Mouse (Mus musculus) limb, embryonic 15.5 days (tissue): ENCODE results near the gene Abat. TPM values are rescaled to one million over a fixed set of nuclear protein-coding genes. Genes with fewer than 3 reads are reported as not detected.
"Not testable (repeated sequence)": the region's sequence is repeated elsewhere in the genome, so short reads cannot be mapped to it uniquely, and the experiment has no call there.

ENCODE experiments used
- ATAC-seq: fragments of 200-750 bp; cut with Nextera tagmentation; 2 replicates; pipeline ENCODE4 v1.8.0; 2017; ENCODE audit warnings: low read depth, moderate TSS enrichment; ENCODE audit not compliant: insufficient number of reproducible peaks, low FRiP score, low TSS enrichment
- H3K27ac ChIP-seq: fragments of 300-500 bp; sonication (generic); 2 replicates; pipeline ENCODE4 v1.5.1; 2015; ENCODE audit warnings: moderate library complexity, mild to moderate bottlenecking, inconsistent platforms
- H3K27me3 ChIP-seq: fragments of 300-500 bp; sonication (generic); 2 replicates; pipeline ENCODE4 v1.6.1; 2015; ENCODE audit warnings: inconsistent platforms
- H3K36me3 ChIP-seq: fragments of 300-500 bp; sonication (generic); 2 replicates; pipeline ENCODE4 v1.6.1; 2015; ENCODE audit warnings: inconsistent platforms
- H3K4me1 ChIP-seq: fragments of 300-500 bp; sonication (generic); 2 replicates; pipeline ENCODE4 v1.6.1; 2015; ENCODE audit warnings: inconsistent platforms
- H3K4me2 ChIP-seq: fragments of 300-500 bp; sonication (generic); 2 replicates; pipeline ENCODE4 v1.6.1; 2015; ENCODE audit warnings: mild to moderate bottlenecking, inconsistent platforms
- H3K4me3 ChIP-seq: fragments of 300-500 bp; sonication (generic); 2 replicates; pipeline ENCODE4 v1.5.1; 2015; ENCODE audit warnings: mild to moderate bottlenecking, inconsistent platforms
- H3K9ac ChIP-seq: fragments of 300-500 bp; sonication (generic); 2 replicates; pipeline ENCODE4 v1.6.1; 2015; ENCODE audit warnings: inconsistent platforms
- H3K9me3 ChIP-seq: fragments of 300-500 bp; sonication (generic); 2 replicates; pipeline ENCODE4 v1.6.1; 2016; ENCODE audit warnings: inconsistent platforms
- WGBS: fragments of 180-500 bp; shearing (Covaris S2); methylation state at CpG from one replicate; pipeline ENCODE4 v1.1.7; 2015; 5-methylcytosine and 5-hydroxymethylcytosine counted together
- polyA plus RNA-seq: library from polyadenylated mRNA; unstranded; fragments of >200 nt; fragmentation: Nextera tagmentation; extraction: Ambion mirVana; gene quantifications from 2 replicates; pipeline ENCODE4 v1.2.1, GENCODE M21; 2015

The Abat gene
- polyA plus RNA-seq, 1 experiment from 2014 or later = 24.0 TPM

- peaks cover 11% of the 10 kb centered on the region for H3K4me1 ChIP-seq
- WGBS = 89% methylated on average over 11 of the region's 11 CpGs
- no peaks in the 10 kb centered on the region for H3K9me3 ChIP-seq
- H3K4me3 ChIP-seq = no peak overlapping the region
- no peaks in the 10 kb centered on the region for H3K36me3 ChIP-seq
- no peak overlapping the region for H3K9ac ChIP-seq
- no peak overlapping the region for H3K4me2 ChIP-seq
- H3K27me3 ChIP-seq = no peaks in the 10 kb centered on the region
- no peak for ATAC-seq
- no peak overlapping the region for H3K27ac ChIP-seq
Measured at GRCm38 (mm10) chr16:8534466-8535200, 21.4 kb downstream of the Abat start.

GRCm38 (mm10) chr16:8535411-8535810 lies 22.2 kb downstream of the Abat start:
- WGBS = 85% methylated on average over 6 of the region's 6 CpGs
- Histone ChIP-seq H3K4me3 (no peak overlapping the region), H3K4me1 (peaks cover 9% of the 10 kb centered on the region), H3K27ac (no peak overlapping the region), H3K9ac (no peak overlapping the region), H3K27me3 (no peaks in the 10 kb centered on the region), H3K36me3 (no peaks in the 10 kb centered on the region), H3K4me2 (no peak overlapping the region), H3K9me3 (no peaks in the 10 kb centered on the region)
- ATAC-seq = no peak

DNA sequence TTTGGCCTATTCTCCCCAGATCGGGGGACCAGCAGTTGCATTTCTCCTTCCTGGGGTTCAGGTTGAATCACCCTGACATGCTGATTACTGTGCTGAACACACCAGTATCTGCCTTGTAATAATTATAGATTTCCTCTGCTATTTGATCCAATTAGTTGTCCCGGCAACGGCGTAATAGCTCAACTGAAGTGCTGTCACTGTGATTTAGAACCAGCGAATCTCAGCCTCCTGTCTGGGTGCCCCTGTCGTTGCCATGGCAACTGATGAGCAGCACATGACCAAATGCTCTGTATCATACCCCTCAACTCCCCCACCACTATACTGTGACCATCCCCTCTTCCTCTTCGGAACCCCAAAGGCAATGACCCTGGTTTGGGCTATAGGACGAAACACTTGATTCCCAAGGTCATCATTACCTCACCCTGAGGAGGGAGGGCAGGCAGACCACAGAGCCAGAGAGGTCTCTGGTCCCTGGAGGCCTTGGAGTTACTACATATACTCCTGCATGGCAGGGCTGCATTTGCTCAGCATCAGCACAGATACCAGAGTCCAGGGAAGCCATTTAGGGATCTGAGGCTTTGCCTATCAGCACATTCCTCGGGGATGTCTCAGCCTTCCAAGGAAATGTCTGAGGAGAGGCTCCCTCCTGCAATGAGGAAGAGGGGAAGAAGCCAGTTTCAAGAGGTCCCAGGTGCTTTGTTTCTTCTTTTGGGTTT lies 26.1 kb downstream of the Abat start:
- H3K36me3 ChIP-seq = no peaks in the 10 kb centered on the region
- H3K27me3 ChIP-seq = no peaks in the 10 kb centered on the region
- ATAC-seq = no peak
- H3K4me1 ChIP-seq = peaks cover 18% of the 10 kb centered on the region
- H3K4me3 ChIP-seq = no peak overlapping the region
- H3K4me2 ChIP-seq = no peak overlapping the region
- WGBS = 31% methylated on average over 9 of the region's 9 CpGs
- no peak overlapping the region for H3K27ac ChIP-seq
- H3K9me3 ChIP-seq = no peaks in the 10 kb centered on the region
- H3K9ac ChIP-seq = no peak overlapping the region

DNA sequence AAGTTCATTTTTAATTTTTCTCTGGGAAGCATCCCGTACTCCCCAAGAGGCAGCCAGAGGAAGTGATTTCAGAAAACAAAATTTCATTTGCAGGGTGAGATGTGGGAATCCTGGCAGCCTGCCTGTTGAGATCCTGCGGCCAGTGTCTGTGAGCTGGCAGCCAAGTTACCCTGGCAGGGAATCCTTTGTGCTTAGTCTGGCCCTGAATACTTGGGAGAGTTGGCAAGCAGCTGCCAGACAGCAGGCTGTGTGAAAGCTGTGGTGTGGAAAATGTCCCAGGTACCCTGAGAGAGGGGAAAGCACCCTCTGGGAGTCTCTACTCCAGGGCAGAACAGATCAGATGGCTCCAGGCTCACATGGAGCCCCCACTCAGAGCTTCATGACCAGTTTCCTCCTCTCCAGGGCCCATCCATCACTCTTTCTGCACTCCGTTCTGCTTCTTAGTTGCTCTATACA lies 27.7 kb downstream of the Abat start:
- Histone ChIP-seq H3K27ac (peak overlapping the region; percentile 74; the same call in 1 of the 2 replicates), H3K9ac (no peak overlapping the region), H3K4me3 (no peak overlapping the region), H3K4me2 (no peak overlapping the region), H3K36me3 (no peaks in the 10 kb centered on the region), H3K27me3 (no peaks in the 10 kb centered on the region), H3K9me3 (no peaks in the 10 kb centered on the region), H3K4me1 (peaks cover 18% of the 10 kb centered on the region)
- 41% methylated on average over 3 of the region's 3 CpGs for WGBS
- ATAC-seq = peak; percentile 63

DNA sequence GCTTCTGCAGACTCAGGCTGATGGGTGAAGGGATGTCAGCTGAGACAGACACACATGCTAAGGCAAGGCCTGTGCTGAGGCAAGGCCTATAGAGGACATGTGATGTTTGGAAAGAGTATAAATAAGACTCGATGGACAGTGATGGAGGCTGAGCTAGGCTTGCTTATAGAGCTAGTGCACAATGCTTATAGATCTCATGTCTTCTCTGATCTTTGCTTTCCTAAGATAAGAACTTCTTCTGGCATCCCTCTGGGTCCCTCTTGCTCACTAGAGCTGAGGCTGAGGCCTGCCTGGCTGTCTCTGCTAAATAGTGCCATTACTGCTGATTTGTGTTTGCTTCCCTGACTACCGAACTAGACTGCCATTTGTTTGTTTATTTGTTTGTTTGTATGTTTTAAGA lies 34.6 kb downstream of the Abat start:
- Histone ChIP-seq H3K4me2 (no peak overlapping the region), H3K27ac (no peak overlapping the region), H3K27me3 (no peaks in the 10 kb centered on the region), H3K9me3 (no peaks in the 10 kb centered on the region), H3K9ac (no peak overlapping the region), H3K36me3 (peaks cover 7% of the 10 kb centered on the region; the same call in 1 of the 2 replicates), H3K4me3 (no peak overlapping the region), H3K4me1 (no peaks in the 10 kb centered on the region)
- 89% methylated on average over 2 of the region's 2 CpGs for WGBS
- no peak for ATAC-seq

- no peak overlapping the region for H3K4me3 ChIP-seq
- ATAC-seq = no peak
- no peak overlapping the region for H3K9ac ChIP-seq
- 71% methylated on average over 9 of the region's 9 CpGs for WGBS
- H3K27me3 ChIP-seq = no peaks in the 10 kb centered on the region
- H3K4me1 ChIP-seq = no peaks in the 10 kb centered on the region
- no peaks in the 10 kb centered on the region for H3K9me3 ChIP-seq
- H3K27ac ChIP-seq = no peak overlapping the region
- H3K36me3 ChIP-seq = peaks cover 7% of the 10 kb centered on the region; the same call in 1 of the 2 replicates
- H3K4me2 ChIP-seq = no peak overlapping the region
Measured at GRCm38 (mm10) chr16:8549506-8549905, 36.3 kb downstream of the Abat start.

DNA sequence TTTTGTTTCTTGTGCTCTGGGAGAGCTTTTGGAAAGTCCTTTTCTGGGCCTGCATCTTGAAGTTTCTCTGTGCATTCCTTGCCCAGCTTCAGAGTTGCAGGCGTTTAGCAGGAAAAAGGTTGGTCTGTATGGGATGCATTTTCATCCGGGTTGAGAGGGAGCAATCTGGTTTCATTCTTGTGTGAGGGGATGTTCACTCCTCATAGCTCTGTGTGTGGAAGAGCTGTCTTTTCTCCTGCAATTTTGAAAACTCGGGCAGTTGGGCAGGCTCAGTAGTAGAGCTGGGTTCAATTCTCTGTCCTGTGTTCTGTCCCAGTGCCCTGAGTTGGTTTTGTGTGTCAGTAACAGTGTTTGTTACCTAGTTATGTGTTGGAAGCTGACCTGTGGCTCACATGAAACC lies 41.1 kb downstream of the Abat start:
- Histone ChIP-seq H3K36me3 (no peaks in the 10 kb centered on the region), H3K4me3 (no peak overlapping the region), H3K9ac (no peak overlapping the region), H3K27me3 (no peaks in the 10 kb centered on the region), H3K4me1 (no peaks in the 10 kb centered on the region), H3K4me2 (no peak overlapping the region), H3K9me3 (no peaks in the 10 kb centered on the region), H3K27ac (no peak overlapping the region)
- ATAC-seq = no peak
- WGBS = 76% methylated on average over 3 of the region's 3 CpGs

- H3K27ac ChIP-seq, H3K27me3 ChIP-seq, ATAC-seq, H3K4me2 ChIP-seq, H3K9ac ChIP-seq, H3K4me3 ChIP-seq, H3K4me1 ChIP-seq, H3K9me3 ChIP-seq, H3K36me3 ChIP-seq: not testable (repeated sequence)
- 95% methylated on average over 2 of the region's 2 CpGs for WGBS
Measured at GRCm38 (mm10) chr16:8554751-8555150, 41.5 kb downstream of the Abat start.

DNA sequence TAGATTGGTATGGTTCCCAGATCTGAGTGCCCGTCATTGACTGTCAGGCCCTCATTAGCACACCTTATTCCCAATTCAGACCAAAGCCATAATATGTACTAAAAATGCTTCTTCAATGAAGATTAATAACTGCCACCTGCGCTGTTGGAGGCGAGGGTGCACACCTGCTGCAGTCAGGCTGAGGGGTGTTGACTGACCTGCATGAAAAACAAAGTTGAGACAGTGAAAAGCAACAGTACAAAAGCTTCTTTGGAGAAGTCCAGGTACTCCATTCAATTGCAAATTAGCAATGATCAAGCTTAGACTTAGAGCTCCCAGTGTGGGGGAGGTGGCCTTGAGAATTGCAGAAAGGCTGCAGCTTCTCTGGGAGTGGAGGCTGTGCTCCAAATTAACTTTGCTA lies 42.1 kb downstream of the Abat start:
- H3K9ac ChIP-seq, H3K4me3 ChIP-seq, H3K36me3 ChIP-seq, H3K4me1 ChIP-seq, H3K4me2 ChIP-seq, H3K27ac ChIP-seq, H3K9me3 ChIP-seq, H3K27me3 ChIP-seq, ATAC-seq: not testable (repeated sequence)
- 85% methylated on average over 3 of the region's 3 CpGs for WGBS

GRCm38 (mm10) chr16:8560079-8560478 lies 46.9 kb downstream of the Abat start:
- H3K27me3 ChIP-seq = no peaks in the 10 kb centered on the region
- no peak for ATAC-seq
- no peak overlapping the region for H3K4me3 ChIP-seq
- peaks cover 3% of the 10 kb centered on the region; the same call in 1 of the 2 replicates for H3K36me3 ChIP-seq
- H3K4me1 ChIP-seq = no peaks in the 10 kb centered on the region
- no peak overlapping the region for H3K9ac ChIP-seq
- 93% methylated on average over 17 of the region's 17 CpGs for WGBS
- H3K4me2 ChIP-seq = no peak overlapping the region
- H3K9me3 ChIP-seq = peaks cover 3% of the 10 kb centered on the region; the same call in 1 of the 2 replicates
- H3K27ac ChIP-seq = no peak overlapping the region

- not testable (repeated sequence) for H3K4me3 ChIP-seq, H3K9me3 ChIP-seq, ATAC-seq, H3K4me2 ChIP-seq, H3K27me3 ChIP-seq, H3K4me1 ChIP-seq, H3K36me3 ChIP-seq, H3K27ac ChIP-seq, H3K9ac ChIP-seq
- WGBS = 39% methylated on average over 4 of the region's 4 CpGs
Measured at GRCm38 (mm10) chr16:8561101-8561500, 47.9 kb downstream of the Abat start.

GRCm38 (mm10) chr16:8561856-8562255 lies 48.6 kb downstream of the Abat start:
- not testable (repeated sequence) for H3K27ac ChIP-seq, H3K9me3 ChIP-seq, H3K4me2 ChIP-seq, ATAC-seq, H3K4me1 ChIP-seq, H3K9ac ChIP-seq, H3K36me3 ChIP-seq, H3K27me3 ChIP-seq, H3K4me3 ChIP-seq
- WGBS = 52% methylated on average over 4 of the region's 4 CpGs
